Mouse (Mus musculus) C2C12 (cell line): ENCODE measurements around the gene Phc1. TPM values are rescaled to one million over a fixed set of nuclear protein-coding genes. Genes with fewer than 3 reads are reported as not detected.

Experiments
- H3K27me3 ChIP-seq: one replicate; pipeline ENCODE4 v1.6.1; 2011; ENCODE audit not compliant: control insufficient read depth, insufficient read depth, insufficient read length
- H3K36me3 ChIP-seq: one replicate; pipeline ENCODE4 v1.6.1; 2011; ENCODE audit not compliant: control insufficient read depth, insufficient read depth
- H3K4me3 ChIP-seq: one replicate; pipeline ENCODE4 v1.5.1; 2011; ENCODE audit warnings: mild to moderate bottlenecking, control low read depth; ENCODE audit not compliant: poor library complexity, insufficient read depth, severe bottlenecking
- H3K79me2 ChIP-seq: one replicate; pipeline ENCODE4 v1.6.1; 2011; ENCODE audit not compliant: control insufficient read depth, insufficient read depth
- H3K79me3 ChIP-seq: one replicate; pipeline ENCODE4 v1.6.1; 2011; ENCODE audit warnings: low read depth, control low read depth
- H3ac ChIP-seq: one replicate; pipeline ENCODE3; 2011; ENCODE audit warnings: low read depth; ENCODE audit not compliant: control insufficient read depth, insufficient read length
- CEBPB ChIP-seq: IDR thresholded peaks from one replicate; pipeline ENCODE4 v1.6.1; 2011; ENCODE audit warnings: low read depth, mild to moderate bottlenecking, control low read depth, moderate library complexity
- CTCF ChIP-seq: IDR thresholded peaks from one replicate; pipeline ENCODE4 v1.5.1; 2011; ENCODE audit not compliant: control insufficient read depth, insufficient read depth, insufficient read length
- FOSL1 ChIP-seq: IDR thresholded peaks from one replicate; pipeline ENCODE4 v1.8.0; 2011; ENCODE audit warnings: mild to moderate bottlenecking, low read length; ENCODE audit not compliant: poor library complexity, insufficient read depth, severe bottlenecking
- MAX ChIP-seq: IDR thresholded peaks from one replicate; pipeline ENCODE4 v1.6.1; 2011; ENCODE audit warnings: mild to moderate bottlenecking, control low read depth
- MYOD1 ChIP-seq: IDR thresholded peaks from one replicate; pipeline ENCODE4 v1.6.1; 2011; ENCODE audit warnings: low read depth; ENCODE audit not compliant: control insufficient read depth, insufficient read length
- MYOG ChIP-seq: IDR thresholded peaks from one replicate; pipeline ENCODE4 v1.6.1; 2011; ENCODE audit not compliant: control insufficient read depth, insufficient read length; ENCODE audit errors: extremely low read depth
- USF1 ChIP-seq: IDR thresholded peaks from one replicate; pipeline ENCODE4 v1.6.1; 2011; ENCODE audit warnings: low read depth, mild to moderate bottlenecking, control low read depth, moderate library complexity
- polyA plus RNA-seq: library from polyadenylated mRNA; unstranded; fragments of >200 nt; fragmentation: generic; extraction: Trizol; gene quantifications from one replicate; pipeline ENCODE4 v1.2.1, GENCODE M21; 2012; ENCODE audit warnings: missing spikeins

The Phc1 gene
- polyA plus RNA-seq, 1 experiment, result 17.6 TPM

DNA sequence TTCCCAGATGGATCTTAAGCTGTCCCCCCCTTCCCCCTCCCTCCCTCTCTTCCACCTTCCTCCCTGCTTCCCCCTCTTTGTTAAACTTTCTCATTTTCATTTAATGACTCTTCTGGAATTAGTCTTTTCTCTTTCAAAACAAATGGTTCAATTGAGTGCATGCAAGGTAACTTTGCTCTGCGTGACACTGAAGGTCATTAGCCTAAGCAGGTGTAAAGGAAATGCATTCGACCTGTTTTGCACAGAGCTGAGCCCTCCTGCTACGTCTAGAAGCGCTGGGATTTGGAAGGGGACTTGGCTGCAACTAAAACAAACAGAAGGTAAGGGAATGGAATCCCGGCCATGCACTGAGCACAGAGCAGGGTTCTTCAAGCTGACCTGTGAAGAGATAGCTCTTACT lies 1.8 kb upstream of the Phc1 start:
- Histone ChIP-seq H3K4me3 (no peak overlapping the region), H3K79me3 (no peaks in the 10 kb centered on the region)
- TF ChIP-seq MYOG, result no peak
- no peak for TF ChIP-seq CTCF
- TF ChIP-seq MYOD1, result no peak
- no peak for TF ChIP-seq MAX
- TF ChIP-seq CEBPB, result no peak
- TF ChIP-seq FOSL1, result no peak

DNA sequence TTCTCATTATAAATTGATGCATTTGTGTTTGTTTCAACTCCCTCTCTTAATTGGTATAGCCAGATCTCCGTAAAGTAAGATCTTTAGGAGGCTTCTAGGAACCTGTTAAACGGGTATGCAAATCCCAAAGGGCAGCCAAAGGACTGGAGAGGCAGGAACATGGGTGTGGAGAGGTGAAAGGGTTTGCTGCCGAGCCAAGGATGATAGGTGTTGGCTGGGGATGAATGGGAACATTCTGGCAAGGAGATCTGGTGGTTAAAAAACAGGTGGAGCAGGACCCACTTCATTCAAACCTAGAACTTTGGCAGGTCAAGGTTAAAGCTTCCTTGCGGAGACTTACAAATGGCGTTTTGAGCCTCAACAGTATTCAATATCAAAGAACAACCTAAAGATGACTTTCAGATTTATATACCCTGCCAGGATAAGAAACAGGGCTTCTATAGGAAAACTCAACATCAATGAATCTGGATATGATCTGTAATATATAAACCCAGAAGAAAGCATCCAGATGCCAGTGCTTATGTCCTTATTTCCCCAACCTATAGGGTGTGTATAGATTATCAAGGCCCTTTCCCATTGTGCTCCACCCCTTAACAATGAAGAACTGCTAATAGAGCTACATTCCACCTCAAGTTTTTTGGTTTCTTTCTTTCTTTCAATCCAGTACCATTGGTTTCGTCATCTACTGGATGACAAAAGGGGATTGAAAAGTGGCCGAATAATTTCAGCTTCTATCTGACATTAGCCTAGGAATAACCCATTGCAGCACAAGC lies 863 bp upstream of the Phc1 start:
- H3ac ChIP-seq, result no peak overlapping the region
- no peak overlapping the region for H3K4me3 ChIP-seq

More for the DNA sequence above, 1.8 kb upstream of the Phc1 start:
- no peaks in the 10 kb centered on the region for H3K36me3 ChIP-seq
- no peak overlapping the region for H3ac ChIP-seq
- no peaks in the 10 kb centered on the region for H3K27me3 ChIP-seq
- H3K79me2 ChIP-seq, result no peaks in the 10 kb centered on the region

DNA sequence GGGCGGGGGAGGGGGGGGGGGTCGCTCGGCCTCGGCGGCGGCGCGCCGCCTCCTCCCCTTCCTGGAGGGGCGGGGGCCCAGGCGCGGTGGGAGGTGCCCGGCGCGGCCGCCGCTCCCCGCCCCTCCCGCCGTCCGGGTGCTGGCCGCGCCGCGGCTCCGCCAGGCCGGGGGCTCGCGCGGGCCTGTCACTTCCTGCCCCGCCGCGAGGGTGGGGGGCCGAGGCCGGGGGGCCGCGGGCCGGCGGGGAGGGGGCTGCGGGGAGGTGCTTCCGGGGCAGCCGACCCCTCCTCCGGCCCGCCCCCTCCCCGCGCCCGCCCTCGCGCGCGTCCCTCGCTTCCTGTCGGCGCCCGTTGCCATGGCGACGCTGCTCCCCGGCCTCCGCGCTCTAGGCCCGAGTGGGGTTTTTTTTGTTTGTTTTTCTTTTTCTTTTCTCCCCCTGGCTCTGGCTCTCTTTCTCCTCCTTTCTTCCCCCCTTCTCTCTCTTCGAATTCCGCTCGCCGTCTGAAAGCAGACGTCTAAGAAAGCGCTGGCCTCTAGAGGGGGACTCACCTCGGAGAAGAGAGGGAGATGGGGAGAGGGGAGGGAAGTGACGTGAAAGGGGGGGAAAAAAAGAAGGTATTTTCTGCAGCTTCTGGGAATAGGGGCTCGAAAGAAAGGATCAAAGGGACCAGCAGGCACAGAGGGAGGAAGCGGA lies 566 bp downstream of the Phc1 start:
- H3K4me3 ChIP-seq, result peak overlapping the region; percentile 53
- H3K79me3 ChIP-seq, result peaks cover 1% of the 10 kb centered on the region
- H3K79me2 ChIP-seq, result no peaks in the 10 kb centered on the region
- TF ChIP-seq CEBPB (no peak), MAX (no peak)
- H3ac ChIP-seq, result peak overlapping the region; percentile 75
- H3K27me3 ChIP-seq, result no peaks in the 10 kb centered on the region
- H3K36me3 ChIP-seq, result no peaks in the 10 kb centered on the region

More for the DNA sequence above, 863 bp upstream of the Phc1 start:
- Histone ChIP-seq H3K36me3 (no peaks in the 10 kb centered on the region), H3K27me3 (no peaks in the 10 kb centered on the region), H3K79me3 (peaks cover 1% of the 10 kb centered on the region), H3K79me2 (no peaks in the 10 kb centered on the region)
- TF ChIP-seq MAX (no peak), MYOD1 (no peak), USF1 (no peak), CTCF (no peak), FOSL1 (no peak), CEBPB (no peak), MYOG (no peak)

DNA sequence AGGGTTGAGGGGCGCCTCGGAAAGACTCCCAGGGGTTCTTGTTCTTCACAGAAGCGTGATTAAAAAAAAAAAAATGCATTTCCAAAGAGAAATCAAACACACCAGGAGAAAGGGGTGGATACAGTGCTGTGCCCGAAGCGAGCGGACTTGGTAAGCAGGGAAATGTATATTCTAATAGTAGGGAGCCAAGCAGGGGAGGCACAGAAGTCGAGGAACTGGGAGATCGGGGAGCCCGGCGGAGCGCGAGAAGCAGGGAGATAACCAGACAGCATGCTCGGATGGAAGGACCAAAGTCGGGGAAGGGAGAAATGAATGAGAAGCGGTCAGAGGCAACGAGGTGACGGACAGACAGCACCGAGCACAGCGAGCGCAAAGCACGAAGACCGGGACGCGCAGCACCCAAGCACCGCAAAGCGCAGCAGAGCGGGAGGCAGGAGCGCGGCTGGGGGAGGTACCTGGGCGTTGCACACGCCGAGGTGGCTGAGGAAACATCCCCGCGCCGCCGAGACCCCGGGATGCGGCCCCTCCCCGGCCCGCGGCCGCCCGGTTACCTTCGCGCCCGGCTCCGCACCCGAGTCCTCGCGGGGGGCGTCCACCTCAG lies 1.2 kb downstream of the Phc1 start:
- H3K79me3 ChIP-seq, result peaks cover 1% of the 10 kb centered on the region
- H3K27me3 ChIP-seq, result no peaks in the 10 kb centered on the region
- peak overlapping the region; percentile 75 for H3ac ChIP-seq
- TF ChIP-seq MYOD1, result no peak
- TF ChIP-seq MAX, result no peak
- peak overlapping the region; percentile 53 for H3K4me3 ChIP-seq
- H3K79me2 ChIP-seq, result no peaks in the 10 kb centered on the region
- peaks cover 2% of the 10 kb centered on the region for H3K36me3 ChIP-seq

DNA sequence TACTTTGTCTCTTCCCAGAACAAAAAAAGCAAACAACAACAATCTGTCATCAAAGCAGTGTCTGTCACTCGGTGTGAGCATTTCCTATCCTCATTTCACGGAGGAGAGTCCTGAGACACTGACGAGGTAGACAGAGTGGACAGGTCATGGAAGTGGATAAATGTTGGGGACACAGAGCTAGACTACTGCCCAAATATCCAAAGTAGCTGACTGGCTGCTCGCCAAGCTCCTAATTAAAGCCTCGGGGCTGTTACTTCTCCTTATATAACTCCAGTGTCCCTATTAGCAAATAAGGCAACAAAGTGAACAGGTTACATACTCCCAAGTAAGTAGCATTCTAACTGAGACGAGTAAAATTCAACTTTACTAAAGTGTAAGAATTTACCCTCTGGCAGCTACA lies 2.8 kb downstream of the Phc1 start:
- no peak for TF ChIP-seq MYOD1
- no peak for TF ChIP-seq CEBPB
- TF ChIP-seq USF1, result no peak
- TF ChIP-seq FOSL1, result no peak
- TF ChIP-seq MAX, result no peak
- no peak for TF ChIP-seq MYOG
- no peak for TF ChIP-seq CTCF
- peaks cover 13% of the 10 kb centered on the region for H3K36me3 ChIP-seq
- H3ac ChIP-seq, result no peak overlapping the region
- H3K27me3 ChIP-seq, result no peaks in the 10 kb centered on the region
- no peaks in the 10 kb centered on the region for H3K79me2 ChIP-seq
- no peak overlapping the region for H3K4me3 ChIP-seq
- peaks cover 1% of the 10 kb centered on the region for H3K79me3 ChIP-seq

DNA sequence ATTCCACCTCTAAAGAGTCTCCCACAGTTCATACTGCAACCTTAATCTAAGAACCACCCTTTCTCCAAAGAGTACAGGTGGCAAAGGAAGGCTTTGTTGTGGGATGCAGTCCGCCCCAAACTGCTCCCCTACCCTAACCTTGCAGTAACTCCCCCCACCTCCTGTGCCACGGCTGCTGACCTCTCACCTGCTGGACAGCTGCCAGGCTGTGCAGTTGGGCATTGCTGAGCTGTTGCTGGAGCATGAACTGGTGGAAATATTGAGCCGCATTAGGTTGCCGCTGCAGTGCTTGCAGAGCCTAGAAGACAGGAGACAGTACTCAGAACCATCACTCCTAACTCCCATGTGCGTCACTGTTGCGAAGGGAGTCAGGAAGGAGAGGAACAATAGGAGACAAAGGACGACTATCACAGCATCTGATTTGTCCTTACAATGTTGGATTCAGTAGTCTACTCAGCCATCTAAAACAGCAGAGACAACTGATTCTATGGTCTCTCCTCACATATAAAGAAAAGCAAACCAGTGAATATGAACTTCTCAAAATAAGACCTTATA lies 5.5 kb downstream of the Phc1 start:
- Histone ChIP-seq H3K36me3 (peaks cover 15% of the 10 kb centered on the region), H3K79me2 (no peaks in the 10 kb centered on the region), H3ac (no peak overlapping the region), H3K4me3 (no peak overlapping the region), H3K27me3 (no peaks in the 10 kb centered on the region), H3K79me3 (peaks cover 1% of the 10 kb centered on the region)
- TF ChIP-seq FOSL1, result no peak
- no peak for TF ChIP-seq MYOD1
- no peak for TF ChIP-seq CTCF
- TF ChIP-seq USF1, result no peak
- TF ChIP-seq CEBPB, result no peak
- no peak for TF ChIP-seq MYOG
- TF ChIP-seq MAX, result no peak
